Mouse (Mus musculus) bone marrow macrophage, adult 2 months (primary cell): ENCODE measurements at regions not wholly inside any gene's neighbourhood (a gene's known extent, or its start where the extent isn't known, plus 50 kb on each side); places are given as distances from the start of the nearest gene placed in this dataset.

Experiments
- CTCF ChIP-seq: IDR thresholded peaks from 2 replicates; pipeline ENCODE4 v1.5.1; 2012; ENCODE audit warnings: low read depth, mild to moderate bottlenecking, low read length, moderate library complexity
- POLR2A ChIP-seq: IDR thresholded peaks from 2 replicates; pipeline ENCODE4 v1.6.1; 2012; ENCODE audit warnings: mild to moderate bottlenecking, low read depth, low read length, borderline replicate concordance

DNA sequence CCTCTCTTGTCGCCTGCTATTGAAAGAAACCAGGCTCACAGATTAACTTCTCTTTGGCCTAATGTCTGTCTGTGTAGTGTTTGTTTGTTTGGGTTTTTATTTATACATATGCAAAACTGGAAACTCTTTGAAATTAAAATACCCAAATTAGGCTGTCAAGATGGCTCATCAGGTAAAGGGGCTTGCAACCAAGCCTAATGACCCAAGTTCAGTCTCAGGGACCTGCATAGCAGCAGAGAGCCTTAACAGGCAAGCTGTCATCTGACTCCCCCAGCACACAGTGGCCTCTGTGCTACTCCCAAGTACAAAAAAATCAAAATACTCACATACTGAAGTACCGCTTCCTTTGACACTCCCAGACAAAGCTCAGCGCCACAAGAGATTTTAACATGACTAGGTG is 51.5 kb upstream of the Neo1 start:
- TF ChIP-seq CTCF, result no peak
- no peak for TF ChIP-seq POLR2A
